Mouse (Mus musculus) liver, embryonic 14 days (tissue): ENCODE measurements around the gene Mgst2. TPM values are rescaled to one million over a fixed set of nuclear protein-coding genes. Genes with fewer than 3 reads are reported as not detected.

Experiments used
- polyA plus RNA-seq: library from polyadenylated mRNA; depleted of rRNA; stranded (reverse); fragments of >200 nt; gene quantifications from 2 replicates; pipeline ENCODE4 v1.2.3, GENCODE M21; 2012; rRNA removed

The Mgst2 gene
- 2.9 and 3.6 TPM in 2 replicates for polyA plus RNA-seq

DNA sequence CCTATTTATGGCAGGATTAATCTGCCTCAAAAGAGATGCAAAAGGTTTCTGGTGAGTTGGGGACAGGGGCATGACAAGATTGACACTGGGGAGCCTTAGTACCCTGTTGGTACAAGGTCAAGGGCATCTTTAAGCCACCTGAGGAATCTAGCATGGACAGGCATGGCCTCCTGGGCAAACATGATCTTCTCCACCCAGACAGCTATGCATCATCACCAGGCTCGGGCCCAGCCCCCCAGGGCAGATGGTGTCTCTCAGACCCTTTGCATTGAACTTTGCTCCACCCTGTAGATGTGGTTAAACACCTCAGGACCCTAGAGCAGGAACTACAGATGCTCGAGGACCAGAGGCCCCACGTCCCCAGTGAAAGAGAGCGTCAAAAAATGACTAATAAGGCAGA is at the start of gene Mgst2:
TSS of gene Mgst2 (plus strand) at position 301 of the 400 bp plus-strand sequence.

Other genes starting within 250 kb of the Mgst2 start
- gene Naa15, start 245.2 kb upstream of the Mgst2 start, polyA plus RNA-seq, result 14.0 and 16.1 TPM in 2 replicates
- gene Rab33b, start 176.4 kb upstream of the Mgst2 start, polyA plus RNA-seq, result 2.1 and 2.3 TPM in 2 replicates
- gene Setd7, start 99.5 kb upstream of the Mgst2 start, polyA plus RNA-seq, result 2.1 and 2.2 TPM in 2 replicates